Mouse (Mus musculus): ENCODE data around the gene Fosb.

- no peak for TF ChIP-seq CTCF (IDR thresholded peaks at IDR 0.05; ENCODE audit: extremely low read depth, insufficient read length, insufficient replicate concordance, low read depth, low read length)
- no peak for TF ChIP-seq POLR2A (IDR thresholded peaks at IDR 0.05; ENCODE audit: low read depth, low read length)
Observed at GRCm38 (mm10) chr7:19344938-19345471, 35.2 kb upstream of the Fosb start.

All from small intestine, adult 2 months (tissue).